Comparison of ENCODE assay signal across 29 mouse cellular contexts in the genomic region with DNA sequence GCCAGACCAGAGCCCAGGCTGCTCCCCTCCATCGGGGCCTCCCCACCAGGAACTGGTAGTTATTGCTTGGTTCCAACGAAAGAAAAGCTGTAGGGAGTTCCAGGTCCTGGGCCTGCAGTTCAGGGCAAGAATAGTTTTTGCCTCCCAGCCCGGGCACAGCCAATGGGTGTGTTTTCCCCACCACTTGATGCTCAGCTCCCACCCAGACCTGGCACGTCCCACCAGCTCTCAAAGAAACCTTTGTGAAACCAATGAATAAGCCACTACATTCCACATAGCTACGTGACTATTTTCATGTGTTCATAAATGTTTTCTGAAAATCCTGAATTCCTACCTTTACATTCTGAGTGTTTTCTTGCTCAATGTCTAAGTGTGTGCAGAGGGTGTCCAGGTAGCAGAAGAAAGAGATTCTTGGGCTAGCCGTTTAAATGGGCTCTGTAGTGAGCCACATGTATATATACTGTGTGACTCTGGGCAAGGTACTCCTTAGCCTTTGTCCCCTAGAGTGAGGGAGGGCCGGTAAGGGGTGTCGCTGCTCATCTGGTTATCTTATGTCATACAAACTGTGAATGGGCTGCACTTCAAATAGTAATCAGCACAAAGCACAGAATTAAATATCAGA.
A peak's percentile ranks its signal among the peaks of the same experiment; 100 is the strongest.
DNase-seq lines count a peak whose midpoint lies in the region; ATAC-seq lines count a peak whose summit lies in the region.
"Had no signal": no experiment of that assay in that cellular context is flagged by ENCODE, and none has a peak within 500 bp of the region (broad histone marks: within the 10 kb centered on the region; RNA-seq: fewer than 3 reads in every experiment).

No protein-coding gene starts in this region.

- peak overlapping the region; percentile 59 for H3K27ac ChIP-seq in lung, embryonic 15.5 days
- H3K27ac ChIP-seq in limb, embryonic 12.5 days = peak overlapping the region; percentile 9; the same call in 1 of the 2 replicates
- H3K27ac ChIP-seq: forebrain, embryonic 12.5 days; forebrain, embryonic 15.5 days; heart, embryonic 15.5 days; hindbrain, embryonic 14.5 days; hindbrain, postnatal 0 days had no signal

- DNase-seq in heart, adult 11 months = peak; percentile 68
- DNase-seq in heart, postnatal 4 days = no peak
- no peak for DNase-seq in lung, postnatal 4 days
- DNase-seq in embryo, embryonic 10.5 days (ENCODE audit: low spot score) = no peak
- no peak for DNase-seq in cerebellum, postnatal 36 days
- DNase-seq: adrenal gland, postnatal 10 days; adrenal gland, postnatal 36 days; B cell, adult 2 months; cerebellum, adult 18-20 months; cerebellum, adult 9-10 months; cerebellum, postnatal 14 days; embryo, embryonic 11 days; gastrocnemius, postnatal 14 days; heart, adult 18-20 months; heart, postnatal 10 days; heart, postnatal 36 days had no signal

- no peak overlapping the region for H3K4me2 ChIP-seq in lung, embryonic 15.5 days
- no peak overlapping the region for H3K4me2 ChIP-seq in limb, embryonic 12.5 days
- H3K4me2 ChIP-seq: forebrain, embryonic 12.5 days; forebrain, embryonic 15.5 days; heart, embryonic 12.5 days; heart, embryonic 15.5 days; hindbrain, embryonic 14.5 days had no signal

- no peaks in the 10 kb centered on the region for H3K9me3 ChIP-seq in lung, embryonic 15.5 days
- no peaks in the 10 kb centered on the region for H3K9me3 ChIP-seq in limb, embryonic 12.5 days
- H3K9me3 ChIP-seq: forebrain, embryonic 12.5 days; forebrain, embryonic 15.5 days; G1E; heart, embryonic 12.5 days; heart, embryonic 15.5 days had no signal

- H3K27me3 ChIP-seq in lung, embryonic 15.5 days = no peaks in the 10 kb centered on the region
- H3K27me3 ChIP-seq in limb, embryonic 12.5 days = no peaks in the 10 kb centered on the region
- H3K27me3 ChIP-seq: CH12.LX; forebrain, embryonic 12.5 days; forebrain, embryonic 15.5 days; heart, embryonic 12.5 days; heart, embryonic 15.5 days; Patski had no signal

- H3K4me1 ChIP-seq in lung, embryonic 15.5 days = peaks cover 7% of the 10 kb centered on the region; the same call in 1 of the 2 replicates
- peaks cover 15% of the 10 kb centered on the region for H3K4me1 ChIP-seq in limb, embryonic 12.5 days (replicated peaks)
- H3K4me1 ChIP-seq: forebrain, embryonic 12.5 days; forebrain, embryonic 15.5 days; heart, embryonic 12.5 days; heart, embryonic 15.5 days had no signal

- H3K9ac ChIP-seq in lung, embryonic 15.5 days = no peak overlapping the region
- H3K9ac ChIP-seq in limb, embryonic 12.5 days (replicated peaks) = no peak overlapping the region
- H3K9ac ChIP-seq: forebrain, embryonic 12.5 days; forebrain, embryonic 15.5 days; heart, embryonic 12.5 days; heart, embryonic 15.5 days; hindbrain, embryonic 14.5 days had no signal

- no peaks in the 10 kb centered on the region for H3K36me3 ChIP-seq in lung, embryonic 15.5 days
- no peaks in the 10 kb centered on the region for H3K36me3 ChIP-seq in limb, embryonic 12.5 days
- H3K36me3 ChIP-seq: forebrain, embryonic 12.5 days; forebrain, embryonic 15.5 days; G1E; heart, embryonic 12.5 days; heart, embryonic 15.5 days had no signal

- H3K4me3 ChIP-seq in lung, embryonic 15.5 days = no peak overlapping the region
- no peak overlapping the region for H3K4me3 ChIP-seq in limb, embryonic 12.5 days (replicated peaks)
- H3K4me3 ChIP-seq: erythroblast, embryonic 14.5 days; forebrain, embryonic 12.5 days; forebrain, embryonic 15.5 days; heart, embryonic 12.5 days; heart, embryonic 15.5 days had no signal

- 62% methylated on average over 8 of the region's 8 CpGs for WGBS in lung, embryonic 15.5 days
- WGBS in limb, embryonic 12.5 days = 72% methylated on average over 8 of the region's 8 CpGs

- ATAC-seq in lung, embryonic 15.5 days (ENCODE audit: borderline replicate concordance, extremely low read depth, low FRiP score, low TSS enrichment) = peak; percentile 68
- 0 out of 2 replicates have a peak, but pooled peaks have one; percentile 21 for ATAC-seq in limb, embryonic 12.5 days (ENCODE audit: insufficient number of reproducible peaks, insufficient read depth, low FRiP score, low TSS enrichment, low read depth)
- ATAC-seq: forebrain, embryonic 15.5 days; hindbrain, postnatal 0 days; inflammation-experienced regulatory T-cells, adult 6 months; Patski had no signal
